Mouse (Mus musculus): ENCODE measurements around the gene E330009J07Rik. TPM values are rescaled to one million over a fixed set of nuclear protein-coding genes. Genes with fewer than 3 reads are reported as not detected.

The E330009J07Rik gene
- 10 to 100 TPM; 13.9 to 15.1 TPM for total RNA-seq (2023)

DNA sequence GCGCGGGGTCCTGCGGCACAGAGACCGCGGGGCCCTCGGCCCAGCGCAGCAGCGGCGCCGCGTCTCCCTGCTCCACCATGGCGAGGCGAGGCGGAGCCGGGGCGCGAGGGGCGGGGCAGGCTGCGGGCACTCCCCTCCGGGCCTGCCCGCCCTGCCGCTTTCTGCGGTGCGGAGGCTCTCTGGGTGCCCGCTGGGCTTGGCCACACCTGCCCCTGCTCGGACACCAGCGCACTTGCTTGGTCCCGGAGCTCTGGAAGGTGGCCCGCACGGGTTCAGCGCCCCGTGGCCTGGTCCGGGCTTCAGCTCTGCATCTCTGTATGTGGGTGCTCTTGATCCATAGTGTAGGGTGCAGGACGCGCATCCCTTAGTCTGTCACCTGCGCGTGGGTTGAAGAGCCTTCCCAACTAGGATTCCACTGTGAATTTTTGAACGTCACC lies at the start of gene E330009J07Rik:
Gene E330009J07Rik, minus strand, starts transcription at position 89 of the 437 bp plus-strand sequence.

DNA sequence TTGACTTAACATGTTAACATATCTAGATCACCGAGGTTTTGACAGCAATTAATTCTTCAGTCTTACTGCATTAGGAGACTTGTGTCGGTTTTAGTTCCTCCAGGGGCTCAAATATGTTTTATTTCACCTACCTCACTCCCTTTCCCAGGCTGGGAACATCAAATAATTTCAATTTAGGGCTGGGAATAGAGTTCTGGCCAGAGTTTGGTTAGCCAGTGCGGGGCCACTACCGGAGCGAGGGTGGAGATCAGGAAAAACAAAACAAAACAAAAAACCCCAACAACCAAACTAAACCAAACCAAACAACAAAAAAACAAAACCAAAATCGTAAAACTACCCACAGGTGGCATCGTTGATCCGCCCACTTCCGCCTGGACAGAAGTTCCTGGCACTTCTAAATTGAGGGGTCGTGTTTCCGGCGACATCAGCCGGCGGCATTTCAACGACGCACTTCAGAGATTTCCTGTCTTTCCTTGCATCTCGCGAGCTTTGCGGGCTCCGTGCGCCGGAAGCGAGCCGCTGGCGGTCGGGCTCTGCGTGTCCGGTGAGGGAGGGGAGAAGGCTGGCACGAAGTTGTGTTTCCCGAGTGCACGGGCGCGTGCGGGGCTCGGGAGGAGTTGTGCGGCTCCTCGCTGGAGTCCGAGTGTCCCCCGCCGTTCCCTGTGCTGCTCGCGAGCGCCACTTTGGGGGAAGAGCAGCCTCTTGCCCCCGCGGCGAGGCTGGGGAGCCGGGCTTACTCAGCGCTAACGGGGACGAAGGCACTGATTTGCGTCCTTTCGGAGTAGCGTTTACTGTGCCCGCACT lies 35.2 kb upstream of the E330009J07Rik start, which contains the start of gene Ssbp1:
Gene Ssbp1, plus strand, starts transcription at position 437 of the 804 bp plus-strand sequence.

DNA sequence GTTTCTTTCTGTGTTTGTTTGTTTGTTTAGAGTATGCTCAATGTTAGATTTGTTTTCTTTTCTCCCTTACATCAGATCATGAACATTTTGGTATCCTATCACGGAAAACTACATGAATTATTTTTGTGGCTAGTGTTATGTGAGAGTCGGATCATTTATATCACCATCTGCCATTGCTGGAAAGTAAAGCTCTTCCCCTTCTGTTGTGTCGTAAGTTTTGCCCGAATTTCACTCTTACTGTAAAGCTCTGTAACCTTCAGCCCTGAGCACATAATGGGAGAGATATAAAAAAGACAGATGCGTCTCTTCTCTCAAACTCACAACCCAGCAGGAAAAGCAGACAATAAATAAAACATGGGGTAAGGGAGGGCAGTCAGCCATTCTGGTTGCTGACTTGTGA lies 3.0 kb upstream of the E330009J07Rik start, which contains the start of gene Wee2:
Gene Wee2, plus strand, starts transcription at position 153 of the 400 bp plus-strand sequence.

Other genes starting within 250 kb of the E330009J07Rik start
- 10 to 100 TPM; 28.4 to 29.8 TPM for gene Agk, start 111.0 kb downstream of the E330009J07Rik start, total RNA-seq (2023)
- gene Wee2, start 3.0 kb upstream of the E330009J07Rik start, total RNA-seq (2023): not detected
- gene Ssbp1, start 35.2 kb upstream of the E330009J07Rik start, total RNA-seq (2023): 10 to 100 TPM; 93.1 to 99.4 TPM
- gene Tas2r137, start 55.1 kb upstream of the E330009J07Rik start, total RNA-seq (2023): 1 to 10 TPM in 1 of 2 experiments, not detected in 1; 1.0 TPM
- gene Tas2r108, start 57.4 kb upstream of the E330009J07Rik start, total RNA-seq (2023): under 1 TPM in 1 of 2 experiments, not detected in 1; 0.73 TPM
- gene Prss37, start 83.4 kb upstream of the E330009J07Rik start, total RNA-seq (2023): not detected
- not detected for gene Olfr461, start 118.9 kb upstream of the E330009J07Rik start, total RNA-seq (2023)
- not detected for gene Olfr460, start 133.4 kb upstream of the E330009J07Rik start, total RNA-seq (2023)
- gene Clec5a, start 149.7 kb upstream of the E330009J07Rik start, total RNA-seq (2023): not detected
- gene Tas2r138, start 177.2 kb upstream of the E330009J07Rik start, total RNA-seq (2023): not detected
- gene Mgam, start 192.7 kb upstream of the E330009J07Rik start, total RNA-seq (2023): not detected